Mouse (Mus musculus) ES-Bruce4 (cell line): ENCODE measurements around the gene Usp54. TPM values are rescaled to one million over a fixed set of nuclear protein-coding genes. Genes with fewer than 3 reads are reported as not detected.

Experiments
- H3K27ac ChIP-seq: 2 replicates; pipeline ENCODE4 v1.5.1; 2012; ENCODE audit warnings: low read length, inconsistent platforms; ENCODE audit not compliant: insufficient read depth
- H3K27me3 ChIP-seq: 2 replicates; pipeline ENCODE4 v1.6.1; 2012; ENCODE audit warnings: mild to moderate bottlenecking, low read length, inconsistent platforms; ENCODE audit not compliant: control insufficient read depth, poor library complexity, insufficient read depth, severe bottlenecking
- H3K36me3 ChIP-seq: 2 replicates; pipeline ENCODE4 v1.6.1; 2012; ENCODE audit warnings: inconsistent platforms, mild to moderate bottlenecking, low read length, moderate library complexity; ENCODE audit not compliant: control insufficient read depth, poor library complexity, insufficient read depth, severe bottlenecking
- H3K4me1 ChIP-seq: one replicate; pipeline ENCODE4 v1.8.1; 2011; ENCODE audit warnings: low read length; ENCODE audit not compliant: control insufficient read depth, insufficient read depth
- H3K4me3 ChIP-seq: 2 replicates; pipeline ENCODE4 v1.5.1; 2011; ENCODE audit warnings: low read depth, mild to moderate bottlenecking, low read length
- H3K9ac ChIP-seq: 2 replicates; pipeline ENCODE4 v1.6.1; 2012; ENCODE audit warnings: low read depth, mild to moderate bottlenecking, inconsistent platforms; ENCODE audit not compliant: poor library complexity, severe bottlenecking
- H3K9me3 ChIP-seq: replicated peaks from 2 replicates; pipeline ENCODE4 v1.6.1; 2012; ENCODE audit warnings: mild to moderate bottlenecking, low read length, inconsistent platforms; ENCODE audit not compliant: control insufficient read depth, poor library complexity, insufficient read depth, severe bottlenecking
- CTCF ChIP-seq: IDR thresholded peaks from one replicate; pipeline ENCODE4 v1.8.1; 2011; ENCODE audit warnings: low read depth, low read length
- EP300 ChIP-seq: IDR thresholded peaks from 2 replicates; pipeline ENCODE4 v1.6.1; 2011; ENCODE audit warnings: low read depth, low read length; ENCODE audit not compliant: insufficient read depth
- POLR2A ChIP-seq: IDR thresholded peaks from one replicate; pipeline ENCODE4 v1.8.1; 2011; ENCODE audit warnings: low read length; ENCODE audit not compliant: insufficient read depth
- polyA plus RNA-seq: library from polyadenylated mRNA; stranded (reverse); fragments of >200 nt; gene quantifications from 2 replicates; pipeline ENCODE4 v1.2.4, GENCODE M21; 2011; ENCODE audit warnings: low read depth; ENCODE audit not compliant: missing spikeins, insufficient read depth, insufficient read length

The Usp54 gene
- polyA plus RNA-seq, 1 experiment: 22.3 TPM

DNA sequence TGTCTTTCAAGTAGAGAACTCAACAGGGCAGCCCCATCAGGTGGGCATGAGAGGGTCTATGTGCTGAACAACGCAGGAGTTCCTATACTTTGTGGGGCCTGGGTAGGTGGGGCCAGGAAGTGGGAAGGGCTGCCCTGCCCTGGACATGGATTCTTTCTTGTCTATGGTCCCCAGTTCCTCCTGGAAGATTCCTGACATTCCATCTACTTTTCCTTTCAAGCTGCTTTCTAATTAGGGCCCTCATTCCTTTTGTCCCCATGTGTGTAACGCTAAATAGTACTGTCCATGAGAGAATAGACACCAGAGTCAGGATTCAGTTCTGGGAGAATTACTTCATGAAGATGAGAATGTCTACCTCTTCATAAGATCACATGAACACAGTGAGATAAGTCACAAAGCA lies 22.7 kb upstream of the Usp54 start:
- no peak overlapping the region for H3K4me3 ChIP-seq
- no peaks in the 10 kb centered on the region for H3K27me3 ChIP-seq
- no peaks in the 10 kb centered on the region for H3K36me3 ChIP-seq
- peaks cover 1% of the 10 kb centered on the region for H3K4me1 ChIP-seq
- H3K9me3 ChIP-seq: no peaks in the 10 kb centered on the region
- H3K9ac ChIP-seq: no peak overlapping the region
- 0 out of 2 replicates have a peak overlapping the region, but pooled peaks have one; percentile 4 for H3K27ac ChIP-seq
- TF ChIP-seq EP300: no peak
- TF ChIP-seq POLR2A: no peak
- no peak for TF ChIP-seq CTCF

DNA sequence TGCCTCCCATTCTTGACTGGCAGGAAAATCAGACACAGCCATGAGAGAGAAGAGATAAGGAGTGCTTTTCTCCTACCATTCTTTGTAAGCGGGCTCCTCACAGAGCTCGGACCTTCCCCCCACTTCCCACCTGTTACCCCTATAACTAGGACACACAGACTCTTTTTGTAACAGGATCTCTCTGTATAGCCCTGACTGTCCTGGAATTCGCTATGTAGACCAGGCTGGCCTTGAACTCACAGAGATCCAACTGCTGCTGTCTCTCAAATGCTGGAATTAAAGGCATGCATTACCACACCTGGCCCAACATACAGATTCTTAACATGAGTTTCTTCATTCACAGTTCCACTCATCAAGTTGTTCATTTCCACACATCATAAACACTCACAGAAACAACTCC lies 21.9 kb upstream of the Usp54 start:
- no peaks in the 10 kb centered on the region for H3K9me3 ChIP-seq
- TF ChIP-seq CTCF (no peak), EP300 (no peak), POLR2A (no peak)
- no peak overlapping the region for H3K4me3 ChIP-seq
- H3K36me3 ChIP-seq: no peaks in the 10 kb centered on the region
- H3K4me1 ChIP-seq: peaks cover 1% of the 10 kb centered on the region
- H3K9ac ChIP-seq: no peak overlapping the region
- no peak overlapping the region for H3K27ac ChIP-seq
- no peaks in the 10 kb centered on the region for H3K27me3 ChIP-seq

DNA sequence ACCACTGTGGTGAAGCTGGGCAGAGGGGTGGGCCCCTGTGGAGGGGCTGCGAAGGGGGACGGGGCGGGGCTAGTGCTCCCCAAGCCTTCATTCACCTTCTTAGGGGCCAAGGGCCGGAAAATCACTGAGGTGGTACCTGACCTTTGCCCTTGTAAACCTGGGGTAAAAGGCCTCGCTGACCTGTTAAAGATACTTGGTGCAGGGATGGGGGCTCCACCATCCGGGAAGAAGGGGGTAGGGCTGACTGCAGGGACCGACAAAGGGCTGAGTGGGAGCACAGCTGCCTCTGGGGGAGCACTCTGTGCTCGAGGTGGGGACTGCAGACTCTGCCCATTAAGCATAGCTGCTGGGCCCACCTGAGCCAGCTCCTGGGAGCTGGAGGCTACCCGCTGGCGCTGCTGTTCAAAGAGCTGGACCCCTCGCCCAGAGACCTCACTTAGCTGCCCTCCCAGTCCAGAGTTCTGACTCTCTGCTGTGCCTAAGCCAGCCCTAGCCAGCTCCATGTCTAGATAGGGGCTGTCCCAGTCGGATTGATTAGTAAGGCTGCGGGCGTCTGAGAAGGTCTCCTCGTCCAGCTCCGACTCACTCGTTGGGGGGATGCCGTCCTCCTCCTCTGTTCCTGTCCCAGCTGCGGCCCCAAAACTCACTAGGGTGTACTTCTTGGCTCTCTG lies 20.9 kb upstream of the Usp54 start:
- Histone ChIP-seq H3K36me3 (no peaks in the 10 kb centered on the region), H3K4me1 (peaks cover 1% of the 10 kb centered on the region), H3K9me3 (no peaks in the 10 kb centered on the region), H3K27me3 (no peaks in the 10 kb centered on the region), H3K27ac (no peak overlapping the region), H3K4me3 (peak overlapping the region; percentile 68), H3K9ac (peak overlapping the region; percentile 63)
- TF ChIP-seq EP300 (no peak), POLR2A (no peak), CTCF (no peak)

DNA sequence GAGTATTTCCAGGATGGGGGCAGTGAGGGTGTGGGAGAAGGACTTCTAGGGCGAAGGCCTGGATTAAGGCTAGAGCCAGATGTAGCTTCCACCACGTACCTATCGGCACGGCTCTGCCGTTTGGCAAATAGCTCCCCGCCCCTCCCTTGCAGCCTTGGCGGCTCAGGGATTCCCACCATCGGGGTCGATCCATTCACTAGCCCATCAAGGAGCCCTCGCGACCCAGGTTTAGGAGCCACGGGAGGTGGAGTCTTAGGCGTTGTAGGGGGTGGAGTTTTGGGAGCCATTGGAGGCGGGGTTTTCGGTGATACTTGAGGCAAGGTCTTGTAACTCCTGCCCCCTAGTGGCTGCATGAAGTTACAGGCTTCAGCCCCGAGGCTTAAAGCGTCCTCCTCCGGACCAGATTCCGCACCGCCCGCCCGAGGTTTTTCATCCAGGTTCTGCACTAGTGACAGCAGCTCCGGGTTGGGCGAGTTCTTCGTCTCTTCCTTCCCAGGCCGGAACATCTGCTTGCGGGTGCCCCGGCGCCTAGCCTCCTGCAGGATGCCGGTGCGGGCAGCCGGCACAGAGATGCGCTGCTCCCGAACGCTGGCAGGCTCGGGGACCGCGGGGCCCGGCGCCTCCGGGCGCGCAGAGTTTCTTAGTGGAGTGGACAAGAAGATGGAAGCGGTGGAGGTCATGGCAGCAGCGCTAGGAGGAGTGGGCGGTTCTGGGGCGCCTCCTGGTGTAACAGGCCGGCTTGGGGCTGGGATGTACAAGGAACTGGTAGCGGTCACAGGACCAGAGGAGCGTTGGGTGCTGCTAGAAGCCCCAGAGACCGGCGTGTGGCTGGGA lies 20.2 kb upstream of the Usp54 start:
- peak overlapping the region; percentile 70 for H3K9ac ChIP-seq
- no peaks in the 10 kb centered on the region for H3K27me3 ChIP-seq
- H3K4me3 ChIP-seq: peak overlapping the region; percentile 85
- H3K27ac ChIP-seq: peak overlapping the region; percentile 4; the same call in 1 of the 2 replicates
- no peaks in the 10 kb centered on the region for H3K36me3 ChIP-seq
- H3K9me3 ChIP-seq: no peaks in the 10 kb centered on the region
- peaks cover 1% of the 10 kb centered on the region for H3K4me1 ChIP-seq
- TF ChIP-seq POLR2A (peak; percentile 77), EP300 (peak; percentile 49; the same call in 1 of the 2 replicates), CTCF (peak; percentile 84)

DNA sequence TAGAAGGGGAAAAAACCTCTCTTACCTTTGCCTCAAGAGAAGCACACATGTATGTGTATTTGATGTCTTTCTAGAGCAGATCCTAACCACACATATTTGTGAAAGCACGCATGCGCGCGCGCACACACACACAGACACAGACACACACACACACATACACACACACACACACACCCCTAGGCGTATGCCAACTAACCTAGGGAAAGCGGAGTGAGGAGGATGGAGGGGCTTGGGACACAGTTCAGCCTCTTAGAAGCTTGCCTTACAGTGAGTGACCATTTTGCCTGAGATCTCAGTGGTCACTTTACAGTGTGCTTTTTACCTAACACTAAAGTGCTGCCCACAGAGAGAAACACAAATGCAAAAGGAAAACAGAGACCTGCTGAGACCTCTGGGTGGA lies 18.8 kb upstream of the Usp54 start:
- no peak overlapping the region for H3K27ac ChIP-seq
- no peaks in the 10 kb centered on the region for H3K36me3 ChIP-seq
- H3K9me3 ChIP-seq: no peaks in the 10 kb centered on the region
- H3K4me1 ChIP-seq: peaks cover 1% of the 10 kb centered on the region
- no peaks in the 10 kb centered on the region for H3K27me3 ChIP-seq
- peak overlapping the region; percentile 70 for H3K9ac ChIP-seq
- H3K4me3 ChIP-seq: no peak overlapping the region
- no peak for TF ChIP-seq EP300

DNA sequence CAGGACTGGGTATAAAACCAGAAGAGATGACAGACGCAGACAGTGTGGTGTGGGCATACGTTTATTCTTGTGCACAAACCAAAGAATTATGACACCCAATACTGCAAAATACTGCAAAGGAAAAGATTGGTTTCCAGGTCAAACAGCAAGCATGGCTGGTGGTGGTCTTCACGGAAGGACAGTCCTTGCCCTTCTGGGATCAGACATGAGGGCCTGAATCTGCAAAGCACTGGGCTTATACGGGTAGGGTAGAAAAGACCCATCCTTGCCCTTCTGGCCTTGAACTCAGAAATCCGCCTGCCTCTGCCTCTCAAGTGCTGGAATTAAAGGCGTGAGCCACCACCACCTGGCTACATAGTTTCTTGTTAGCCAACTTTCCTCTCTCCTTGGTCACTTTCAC lies 18.0 kb upstream of the Usp54 start:
- Histone ChIP-seq H3K27ac (no peak overlapping the region), H3K9me3 (no peaks in the 10 kb centered on the region), H3K4me3 (no peak overlapping the region), H3K4me1 (peaks cover 1% of the 10 kb centered on the region), H3K9ac (no peak overlapping the region), H3K36me3 (no peaks in the 10 kb centered on the region), H3K27me3 (no peaks in the 10 kb centered on the region)
- TF ChIP-seq CTCF (no peak), POLR2A (no peak), EP300 (no peak)
